Mouse (Mus musculus) olfactory bulb, adult 2 months (tissue): ENCODE results near the gene Cdkn1c.

Experiments
- CTCF ChIP-seq: fragments of 200-500 bp; IDR thresholded peaks from 2 replicates; pipeline ENCODE4 v1.5.1; 2012; ENCODE audit warnings: low read depth, mild to moderate bottlenecking, low read length, moderate library complexity; ENCODE audit not compliant: insufficient read depth
- POLR2A ChIP-seq: fragments of 200-500 bp; IDR thresholded peaks from 2 replicates; pipeline ENCODE4 v1.6.1; 2012; ENCODE audit warnings: mild to moderate bottlenecking, low read depth, low read length, moderate library complexity; ENCODE audit not compliant: insufficient read depth

DNA sequence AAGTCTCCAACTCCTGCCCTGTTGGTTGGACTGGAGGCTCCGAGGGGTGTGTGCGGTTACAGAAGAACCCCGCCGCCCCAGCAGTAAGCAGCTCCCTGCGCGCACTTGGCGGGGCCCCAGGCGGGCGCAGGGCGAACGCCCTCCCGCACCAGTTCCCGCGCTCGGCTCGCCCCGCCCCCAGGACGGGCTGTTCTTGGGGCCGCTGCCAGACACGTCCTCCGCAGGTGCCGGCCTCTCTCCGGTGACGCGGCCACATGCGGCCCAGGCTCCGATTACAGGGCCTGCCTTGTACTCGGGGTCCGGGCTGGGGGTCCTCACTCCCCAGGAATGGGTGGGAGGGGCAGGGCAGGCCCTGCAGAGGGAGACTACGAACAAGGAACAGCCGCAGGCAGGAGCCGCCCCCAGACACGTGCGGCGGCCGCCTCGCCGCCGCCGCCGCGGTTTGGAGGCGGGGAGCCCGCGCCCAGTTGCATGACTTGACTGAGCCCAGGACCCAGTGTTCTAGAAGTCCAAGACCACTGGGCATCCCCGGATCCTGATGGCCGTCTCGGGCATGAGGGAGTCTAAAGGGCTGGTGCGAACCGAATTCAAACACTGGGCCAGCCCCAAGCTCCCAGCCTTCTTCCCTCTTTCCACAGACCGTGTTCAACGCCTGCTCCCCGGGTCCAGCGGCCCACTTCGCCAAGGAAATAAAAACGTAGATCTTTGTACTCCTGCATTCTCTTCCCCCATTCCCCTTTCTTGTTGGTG lies 4.1 kb upstream of the Cdkn1c start:
- TF ChIP-seq CTCF (no peak), POLR2A (no peak)
